Mouse (Mus musculus) megakaryocyte, embryonic 14.5 days (primary cell): Measurements from ENCODE around the gene Cntnap1.

Experiments used
- FLI1 ChIP-seq: IDR thresholded peaks from 2 replicates; pipeline ENCODE4 v1.6.1; 2012; ENCODE audit warnings: low read length, inconsistent platforms, mixed read lengths
- GATA1 ChIP-seq: IDR thresholded peaks from 3 replicates; pipeline ENCODE4 v1.6.1; 2012; ENCODE audit warnings: mixed read lengths, low read length, inconsistent platforms, borderline replicate concordance

- no peak for TF ChIP-seq FLI1
- TF ChIP-seq GATA1, result no peak
Measured at GRCm38 (mm10) chr11:101220853-101221252, 50.5 kb downstream of the Cntnap1 start.
